Mouse (Mus musculus): ENCODE measurements around the gene Pcolce.

DNA sequence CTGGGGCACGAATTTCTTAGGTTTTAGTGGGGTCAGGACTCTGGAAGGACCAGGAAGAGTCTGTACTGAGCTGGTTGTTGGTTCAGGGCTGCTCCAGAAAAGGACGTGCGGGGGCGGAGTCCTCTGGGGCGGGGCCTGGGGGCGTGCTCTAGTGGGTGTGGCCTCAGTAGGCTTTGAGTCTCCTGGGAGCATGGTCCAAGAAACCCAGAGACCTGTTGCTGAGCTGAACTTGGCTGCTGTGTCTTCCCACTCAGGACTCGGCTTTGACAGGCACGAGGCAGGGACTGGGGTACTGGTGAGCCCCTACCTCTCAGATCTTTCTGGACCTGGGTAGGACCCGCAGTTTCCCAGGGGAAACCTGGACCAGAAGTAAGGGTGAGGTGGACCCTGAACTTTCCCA lies 43.9 kb downstream of the Pcolce start, which contains the start of gene Tfr2:
- TF ChIP-seq NANOG (IDR thresholded peaks at IDR 0.05; ENCODE audit: borderline replicate concordance, low read length) = no peak
- no peak for TF ChIP-seq CTCF (conservative IDR thresholded peaks at IDR 0.05; ENCODE audit: low read length)
